Comparison of ENCODE assay signal across 8 mouse cellular contexts in the genomic region with DNA sequence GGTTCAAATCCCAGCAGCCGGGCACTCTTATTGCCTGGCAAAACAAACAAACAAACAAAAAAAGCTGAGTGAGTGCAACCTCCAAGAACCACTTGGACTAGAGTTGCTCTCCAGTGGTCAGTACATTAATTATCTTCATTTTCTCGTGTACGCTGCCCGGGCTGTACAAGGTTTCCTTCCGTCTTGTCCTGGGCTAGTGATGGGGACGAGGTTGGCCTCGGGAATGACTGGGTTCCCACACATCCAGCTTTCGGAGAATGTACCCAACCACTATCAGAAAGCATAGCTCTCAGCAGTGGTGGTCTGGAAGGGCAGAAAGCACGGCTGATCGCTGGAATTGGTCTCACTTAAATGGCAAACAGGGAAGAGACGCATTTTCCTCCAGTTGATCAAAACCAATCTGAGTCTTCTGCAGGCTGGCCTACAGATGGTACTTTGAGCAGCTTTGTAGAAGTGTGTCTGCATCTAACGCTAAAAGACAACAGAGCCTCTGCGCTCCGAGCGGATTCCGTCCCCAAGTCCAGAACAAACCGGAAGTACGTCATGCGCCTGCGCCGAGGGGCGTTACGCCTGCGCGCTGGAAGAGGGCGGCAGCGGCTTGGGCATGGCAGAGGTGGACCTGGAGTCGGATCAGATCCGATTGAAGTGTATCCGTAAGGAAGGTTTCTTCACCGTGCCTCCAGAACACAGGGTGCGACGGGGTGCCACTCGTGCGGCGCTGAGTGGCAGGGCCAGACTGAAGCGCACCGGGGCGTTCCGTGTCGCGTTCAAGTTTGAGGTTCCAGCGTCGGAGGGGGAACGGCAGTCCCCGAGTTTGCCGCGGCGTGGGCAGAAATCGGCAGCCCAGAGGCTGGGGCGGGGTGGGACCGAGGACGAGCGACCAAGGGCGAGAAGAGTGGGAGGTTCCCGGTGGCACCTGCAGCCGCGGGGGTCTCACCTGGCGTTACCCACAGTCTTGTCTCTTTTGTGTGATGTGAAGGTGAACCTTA. TPM values are rescaled to one million over a fixed set of nuclear protein-coding genes. Genes with fewer than 3 reads are reported as not detected.
DNase-seq lines count a peak whose midpoint lies in the region; ATAC-seq and TF ChIP-seq lines count a peak whose summit lies in the region.

A gene (plus strand): TSS at position 565 of the 989 bp plus-strand sequence.

- no peaks in the 10 kb centered on the region for H3K9me3 ChIP-seq in G1E (replicated peaks)
- H3K9me3 ChIP-seq in forebrain, postnatal 0 days (ENCODE audit: low read length), result no peaks in the 10 kb centered on the region
- H3K9me3 ChIP-seq in lung, embryonic 15.5 days, result no peaks in the 10 kb centered on the region

- H3K9ac ChIP-seq in forebrain, postnatal 0 days, result peak within 1 kb of the TSS; percentile 80
- H3K9ac ChIP-seq in lung, embryonic 15.5 days, result peak within 1 kb of the TSS; percentile 70

- peak within 1 kb of the TSS; percentile 93 for H3K4me3 ChIP-seq in G1E (ENCODE audit: low read depth, low read length)
- peak within 1 kb of the TSS; percentile 71 for H3K4me3 ChIP-seq in forebrain, postnatal 0 days (ENCODE audit: low read depth, low read length)
- H3K4me3 ChIP-seq in lung, embryonic 15.5 days, result peak within 1 kb of the TSS; percentile 62

- peak within 1 kb of the TSS; percentile 93 for H3K4me2 ChIP-seq in forebrain, postnatal 0 days (ENCODE audit: low read depth)
- H3K4me2 ChIP-seq in lung, embryonic 15.5 days, result peak within 1 kb of the TSS; percentile 89

- H3K36me3 ChIP-seq in G1E (replicated peaks), result peaks cover 38% of the 10 kb centered on the region
- H3K36me3 ChIP-seq in forebrain, postnatal 0 days (ENCODE audit: insufficient read depth), result peaks cover 18% of the 10 kb centered on the region
- peaks cover 12% of the 10 kb centered on the region; the same call in 1 of the 2 replicates for H3K36me3 ChIP-seq in lung, embryonic 15.5 days

- ATAC-seq in G1E (ENCODE audit: extremely low read depth, insufficient number of reproducible peaks, low FRiP score, poor library complexity, severe bottlenecking), result peak; percentile 87
- ATAC-seq in forebrain, postnatal 0 days, result peak; percentile 94
- peak; percentile 88; the same call in 1 of the 2 replicates for ATAC-seq in lung, embryonic 15.5 days (ENCODE audit: borderline replicate concordance, extremely low read depth, low FRiP score, low TSS enrichment)

- DNase-seq in G1E (ENCODE audit: low spot score), result peak; percentile 91
- peak; percentile 95 to 97 for DNase-seq in cerebellum, adult 18-20 months
- peak; percentile 95 for DNase-seq in forebrain, postnatal 0 days
- DNase-seq in heart, postnatal 4 days, result peak; percentile 94
- peak; percentile 88 to 93 for DNase-seq in layer of hippocampus, adult 8-10 months (ENCODE audit: low spot score in 2 of 2)
- DNase-seq in ovary, adult 18-20 months (ENCODE audit: low spot score), result peak; percentile 88
- DNase-seq in thymus, postnatal 0 days (ENCODE audit: low spot score), result peak; percentile 87

- peaks cover 20% of the 10 kb centered on the region for H3K4me1 ChIP-seq in G1E (ENCODE audit: insufficient read depth, low read depth, low read length)
- peaks cover 11% of the 10 kb centered on the region; the same call in 1 of the 2 replicates for H3K4me1 ChIP-seq in forebrain, postnatal 0 days (ENCODE audit: insufficient read depth)
- peaks cover 13% of the 10 kb centered on the region for H3K4me1 ChIP-seq in lung, embryonic 15.5 days

- H3K27me3 ChIP-seq in G1E (ENCODE audit: insufficient read depth, low read length), result peaks cover 4% of the 10 kb centered on the region; the same call in 1 of the 2 replicates
- H3K27me3 ChIP-seq in forebrain, postnatal 0 days (ENCODE audit: insufficient read depth, low read length), result no peaks in the 10 kb centered on the region
- H3K27me3 ChIP-seq in lung, embryonic 15.5 days, result no peaks in the 10 kb centered on the region

- peak within 1 kb of the TSS; percentile 91 for H3K27ac ChIP-seq in forebrain, postnatal 0 days (ENCODE audit: low read depth, low read length)
- H3K27ac ChIP-seq in lung, embryonic 15.5 days, result peak within 1 kb of the TSS; percentile 85

- 5% methylated on average over 59 of the region's 59 CpGs for WGBS in forebrain, postnatal 0 days
- 2% methylated on average over 59 of the region's 59 CpGs for WGBS in lung, embryonic 15.5 days

- no peak for TF ChIP-seq CTCF in G1E (IDR thresholded peaks at IDR 0.05; ENCODE audit: low read depth, low read length)
- peak; percentile 20; the same call in 1 of the 2 replicates for TF ChIP-seq CTCF in forebrain, postnatal 0 days (IDR thresholded peaks at IDR 0.05; ENCODE audit: low read depth)

RNA-seq across cellular contexts. Expression of the gene that starts here (rescaled TPM):
- 22.2 and 22.3 TPM in 2 replicates for total RNA-seq in G1E (2014; fragmentation: Nextera tagmentation)
- 25.5 and 29.3 TPM in 2 replicates for total RNA-seq in G1E (2017)
- polyA plus RNA-seq in G1E (2012), result 56.3 and 64.2 TPM in 2 replicates
- total RNA-seq in forebrain, postnatal 0 days (2014; rRNA removed), result 71.7 and 93.2 TPM in 2 replicates
- polyA plus RNA-seq in forebrain, postnatal 0 days (2015; fragmentation: Nextera tagmentation; extraction: Ambion mirVana), result 48.7 and 54.3 TPM in 2 replicates
- 10 to 100 TPM; 33.6 to 38.4 TPM for total RNA-seq in heart, postnatal 4 days (2021)
- 100 to 1,000 TPM in 1 of 4 experiments, 10 to 100 TPM in 3; 84.5 to 112 (median 94.1) TPM for total RNA-seq in layer of hippocampus, adult 8-10 months (2022)
- polyA plus RNA-seq in lung, embryonic 15.5 days (2015; fragmentation: Nextera tagmentation; extraction: Ambion mirVana), result 30.0 and 32.1 TPM in 2 replicates
- polyA plus RNA-seq in thymus, postnatal 0 days (2015; fragmentation: Nextera tagmentation; extraction: Ambion mirVana), result 18.3 and 18.6 TPM in 2 replicates

Comparison
In these comparisons a context has a peak if more than half of its experiments do, and no peak if none do; other contexts are left out.
1. Peak in every context shown above with its lines: DNase-seq, ATAC-seq, H3K4me3 ChIP-seq and H3K27ac ChIP-seq.